Mouse (Mus musculus) megakaryocyte, embryonic 14.5 days (primary cell): ENCODE data around the gene Ckap2. TPM values are rescaled to one million over a fixed set of nuclear protein-coding genes. Genes with fewer than 3 reads are reported as not detected.

Experiments
- H3K27me3 ChIP-seq: replicated peaks from 2 replicates; pipeline ENCODE3; 2012; ENCODE audit warnings: inconsistent platforms
- H3K36me3 ChIP-seq: replicated peaks from 2 replicates; pipeline ENCODE3; 2012; ENCODE audit warnings: low read length, inconsistent platforms, mixed read lengths
- H3K4me1 ChIP-seq: 2 replicates; pipeline ENCODE4 v1.6.1; 2012; ENCODE audit warnings: inconsistent platforms
- H3K4me3 ChIP-seq: replicated peaks from 2 replicates; pipeline ENCODE3; 2012; ENCODE audit warnings: moderate library complexity, mild to moderate bottlenecking, inconsistent platforms
- H3K9me3 ChIP-seq: 2 replicates; pipeline ENCODE4 v1.6.1; 2012; ENCODE audit warnings: inconsistent platforms
- FLI1 ChIP-seq: IDR thresholded peaks from 2 replicates; pipeline ENCODE4 v1.6.1; 2012; ENCODE audit warnings: low read length, inconsistent platforms, mixed read lengths
- GATA1 ChIP-seq: IDR thresholded peaks from 3 replicates; pipeline ENCODE4 v1.6.1; 2012; ENCODE audit warnings: mixed read lengths, low read length, inconsistent platforms, borderline replicate concordance
- polyA plus RNA-seq: library from polyadenylated mRNA; stranded (reverse); fragments of >175 nt; gene quantifications from 2 replicates; pipeline ENCODE4 v1.2.3, GENCODE M21; 2012; ENCODE audit warnings: low replicate concordance; ENCODE audit not compliant: insufficient read depth

Ckap2 gene
- polyA plus RNA-seq, 1 experiment: 2.2 TPM

DNA sequence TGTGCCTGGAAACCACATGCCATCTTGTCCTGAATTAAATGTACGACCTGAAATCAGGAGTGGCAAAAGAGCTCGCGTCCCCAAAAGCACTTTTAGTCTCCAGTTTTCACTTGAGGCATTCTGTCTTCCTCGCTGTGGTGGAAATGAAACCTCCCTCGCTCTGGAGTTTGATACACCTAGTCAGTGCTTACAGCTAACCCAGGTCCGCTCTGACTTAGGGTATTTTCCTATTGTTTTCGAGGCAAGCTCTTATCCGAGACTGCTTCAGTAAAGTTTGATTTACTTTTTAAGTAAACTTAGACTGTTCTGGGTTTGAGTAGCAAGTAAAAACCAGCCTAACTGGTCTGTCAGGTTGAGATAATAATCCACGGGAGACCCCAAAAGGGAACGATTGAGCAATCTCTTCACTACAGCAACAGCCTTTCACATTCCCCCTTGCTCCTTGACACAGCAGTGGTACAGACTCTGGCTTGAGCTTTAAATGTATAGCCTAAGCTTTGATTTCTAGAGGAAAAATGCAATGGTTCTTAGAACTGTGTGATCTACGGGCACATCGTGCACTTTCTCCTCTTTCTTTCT lies 7.9 kb upstream of the Ckap2 start:
- H3K27me3 ChIP-seq: no peaks in the 10 kb centered on the region
- H3K36me3 ChIP-seq: peaks cover 9% of the 10 kb centered on the region
- H3K4me3 ChIP-seq: peak overlapping the region; percentile 96
- 0 out of 2 replicates have a peak, but pooled peaks cover 5% of the 10 kb centered on the region for H3K9me3 ChIP-seq
- H3K4me1 ChIP-seq: peaks cover 33% of the 10 kb centered on the region
- TF ChIP-seq GATA1 (no peak), FLI1 (no peak)

- peaks cover 5% of the 10 kb centered on the region for H3K27me3 ChIP-seq
- H3K9me3 ChIP-seq: 0 out of 2 replicates have a peak, but pooled peaks cover 3% of the 10 kb centered on the region
- no peak for TF ChIP-seq FLI1
- TF ChIP-seq GATA1: no peak
- H3K36me3 ChIP-seq: peaks cover 6% of the 10 kb centered on the region
- peak within 1 kb of the TSS; percentile 96 for H3K4me3 ChIP-seq
- H3K4me1 ChIP-seq: peaks cover 36% of the 10 kb centered on the region
These were observed 7.2 kb upstream of the Ckap2 start, which contains the start of gene Vps36 for GRCm38 (mm10) chr8:22192660-22193431. TSS of gene Vps36 (plus strand) at chr8:22192809.

- Histone ChIP-seq H3K9me3 (no peaks in the 10 kb centered on the region), H3K27me3 (peaks cover 5% of the 10 kb centered on the region), H3K4me3 (peak overlapping the region; percentile 97), H3K36me3 (peaks cover 6% of the 10 kb centered on the region), H3K4me1 (peaks cover 44% of the 10 kb centered on the region)
- TF ChIP-seq GATA1: no peak
- TF ChIP-seq FLI1: no peak
These were observed 735 bp downstream of the Ckap2 start for GRCm38 (mm10) chr8:22184884-22185283.

- Histone ChIP-seq H3K9me3 (peaks cover 9% of the 10 kb centered on the region; the same call in 1 of the 2 replicates), H3K4me3 (no peak overlapping the region), H3K4me1 (peaks cover 13% of the 10 kb centered on the region; the same call in 1 of the 2 replicates), H3K36me3 (peaks cover 69% of the 10 kb centered on the region), H3K27me3 (no peaks in the 10 kb centered on the region)
- TF ChIP-seq GATA1 (no peak), FLI1 (no peak)
These were observed 9.7 kb downstream of the Ckap2 start for GRCm38 (mm10) chr8:22175966-22176365.

- Histone ChIP-seq H3K36me3 (peaks cover 50% of the 10 kb centered on the region), H3K9me3 (no peaks in the 10 kb centered on the region), H3K27me3 (no peaks in the 10 kb centered on the region), H3K4me1 (peaks cover 17% of the 10 kb centered on the region), H3K4me3 (no peak overlapping the region)
- TF ChIP-seq GATA1 (no peak), FLI1 (no peak)
These were observed 16.5 kb downstream of the Ckap2 start for GRCm38 (mm10) chr8:22169167-22169566.

DNA sequence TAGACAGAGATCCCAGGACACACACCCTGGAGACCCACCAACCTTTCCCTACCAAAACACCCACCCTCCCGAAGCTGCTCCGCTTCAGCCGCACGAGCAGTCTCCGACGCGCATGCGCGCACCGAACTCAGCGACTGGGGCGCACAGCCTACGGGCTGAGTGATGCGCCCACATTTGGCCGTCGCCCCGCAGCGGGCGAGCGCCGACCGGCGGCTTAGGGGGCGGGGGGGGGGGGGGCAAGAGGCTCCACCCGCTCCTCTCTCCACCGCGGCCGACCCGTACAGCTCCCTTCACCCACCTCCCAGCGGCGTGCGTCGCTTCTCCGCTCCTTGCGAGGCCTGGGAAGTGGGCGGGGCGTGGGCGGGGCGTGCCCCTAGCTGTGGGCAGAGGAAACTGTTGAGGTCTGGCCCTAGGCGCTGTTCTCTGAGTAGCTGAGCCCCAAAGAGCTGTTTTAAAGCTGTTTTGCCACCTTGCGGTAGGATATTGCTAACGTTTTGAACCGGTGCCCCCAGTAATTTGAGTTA lies 19.5 kb downstream of the Ckap2 start, which contains the start of gene Nek3:
TSS of gene Nek3 (minus strand) at position 356 of the 524 bp plus-strand sequence.
- peaks cover 17% of the 10 kb centered on the region for H3K4me1 ChIP-seq
- no peaks in the 10 kb centered on the region for H3K9me3 ChIP-seq
- TF ChIP-seq FLI1: no peak
- no peak for TF ChIP-seq GATA1
- peaks cover 32% of the 10 kb centered on the region for H3K36me3 ChIP-seq
- no peaks in the 10 kb centered on the region for H3K27me3 ChIP-seq
- H3K4me3 ChIP-seq: peak within 1 kb of the TSS; percentile 93

DNA sequence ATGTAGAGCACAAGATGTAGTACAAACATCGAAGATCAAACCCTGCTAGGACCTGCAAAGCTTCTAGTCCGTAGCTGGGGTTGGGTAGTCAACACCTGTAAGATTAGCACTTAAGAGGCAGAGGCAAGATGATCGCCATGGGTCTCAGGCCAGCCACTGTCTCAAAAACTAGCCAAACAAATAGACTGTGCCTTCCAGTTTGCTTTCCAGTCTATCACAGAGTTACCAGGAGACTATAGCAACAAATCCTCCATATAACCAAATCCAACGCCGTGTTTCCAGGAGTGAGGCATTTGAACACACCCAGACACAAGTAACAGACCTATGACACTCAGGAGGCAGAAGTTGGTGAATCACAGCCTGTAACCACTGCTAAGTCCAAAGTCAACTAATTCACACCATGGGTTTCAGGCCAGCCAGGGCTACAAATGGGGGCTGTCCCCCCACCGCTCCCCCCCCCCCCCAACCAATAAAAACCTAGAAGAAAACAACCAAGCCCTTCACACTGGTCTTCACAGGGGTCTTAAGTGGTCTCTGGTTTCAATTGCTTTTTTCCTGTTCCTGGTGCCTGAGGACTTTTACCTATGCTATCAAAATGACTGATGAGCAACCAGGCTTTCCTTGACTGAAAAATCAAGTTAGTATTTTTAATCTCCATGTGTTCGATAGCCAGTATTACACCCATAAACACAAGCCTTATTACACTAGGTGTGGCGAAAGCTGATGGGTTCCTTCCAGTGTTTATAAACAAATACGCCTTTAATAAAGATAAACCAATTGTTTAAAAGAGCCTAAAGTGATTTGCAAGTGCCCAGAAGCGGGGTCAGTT lies 20.2 kb downstream of the Ckap2 start:
- H3K9me3 ChIP-seq: no peaks in the 10 kb centered on the region
- peaks cover 25% of the 10 kb centered on the region for H3K36me3 ChIP-seq
- H3K27me3 ChIP-seq: no peaks in the 10 kb centered on the region
- H3K4me3 ChIP-seq: peak overlapping the region; percentile 93
- H3K4me1 ChIP-seq: peaks cover 17% of the 10 kb centered on the region
- TF ChIP-seq FLI1 (no peak), GATA1 (no peak)

DNA sequence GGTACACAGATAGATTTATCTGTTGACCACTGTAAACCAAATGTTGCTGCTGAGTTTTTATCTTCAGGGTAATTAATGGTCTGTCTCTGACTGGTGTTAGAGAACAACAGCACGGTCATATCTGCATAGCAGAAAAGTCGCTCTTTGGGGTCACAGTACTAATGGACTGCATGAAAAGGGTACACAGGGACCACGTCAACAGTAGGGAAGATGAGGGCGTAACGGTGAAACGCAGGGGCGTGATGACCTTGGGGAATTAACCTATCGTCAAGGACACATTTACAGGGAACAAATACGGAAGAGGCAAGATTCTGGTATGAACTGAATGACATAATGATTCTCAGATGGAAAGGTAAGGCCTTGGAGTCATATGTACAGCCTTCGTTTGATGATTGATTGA lies 21.2 kb downstream of the Ckap2 start:
- TF ChIP-seq GATA1 (no peak), FLI1 (no peak)
- Histone ChIP-seq H3K36me3 (peaks cover 20% of the 10 kb centered on the region), H3K27me3 (no peaks in the 10 kb centered on the region), H3K4me1 (peaks cover 17% of the 10 kb centered on the region), H3K4me3 (no peak overlapping the region), H3K9me3 (peaks cover 4% of the 10 kb centered on the region)

DNA sequence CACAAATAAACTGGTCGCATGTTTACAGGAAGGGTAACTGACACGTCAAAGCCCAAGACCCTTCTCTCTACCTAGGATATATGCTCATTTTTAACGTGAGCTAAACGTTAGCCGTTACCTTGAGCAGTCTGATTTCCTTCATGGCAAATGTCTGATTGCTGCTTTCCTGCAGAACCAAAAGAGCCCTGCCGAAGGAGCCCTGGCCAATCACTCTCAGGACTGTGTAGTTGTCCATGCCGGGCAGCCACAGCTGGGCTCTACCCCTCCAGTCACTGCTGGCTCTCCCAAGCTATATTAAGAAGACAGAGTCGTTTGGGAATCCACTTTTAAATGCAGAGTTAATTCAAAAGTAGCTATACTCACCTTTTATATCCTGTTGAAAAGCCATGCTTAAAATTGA lies 23.4 kb downstream of the Ckap2 start:
- Histone ChIP-seq H3K27me3 (no peaks in the 10 kb centered on the region), H3K36me3 (no peaks in the 10 kb centered on the region), H3K4me1 (peaks cover 14% of the 10 kb centered on the region), H3K4me3 (no peak overlapping the region), H3K9me3 (peaks cover 6% of the 10 kb centered on the region)
- TF ChIP-seq FLI1 (no peak), GATA1 (no peak)
